Mouse (Mus musculus) kidney, embryonic 14.5 days (tissue): Measurements from ENCODE around the gene Tap1. TPM values are rescaled to one million over a fixed set of nuclear protein-coding genes. Genes with fewer than 3 reads are reported as not detected.

Experiments
- ATAC-seq: fragments of 200-750 bp; cut with Nextera tagmentation; 2 replicates; pipeline ENCODE4 v1.8.0; 2017; ENCODE audit warnings: moderate number of reproducible peaks, mild to moderate bottlenecking, moderate TSS enrichment, moderate library complexity; ENCODE audit not compliant: low FRiP score, low TSS enrichment
- H3K27ac ChIP-seq: fragments of 300-500 bp; sonication (generic); 2 replicates; pipeline ENCODE4 v1.5.1; 2014; ENCODE audit warnings: low read depth, mild to moderate bottlenecking, low read length, moderate library complexity, mixed read lengths
- H3K27me3 ChIP-seq: fragments of 300-500 bp; sonication (generic); 2 replicates; pipeline ENCODE4 v1.6.1; 2014; ENCODE audit warnings: mild to moderate bottlenecking, low read length; ENCODE audit not compliant: control insufficient read depth, insufficient read depth
- H3K36me3 ChIP-seq: fragments of 300-500 bp; sonication (generic); 2 replicates; pipeline ENCODE4 v1.6.1; 2014; ENCODE audit warnings: low read length, mixed read lengths; ENCODE audit not compliant: control insufficient read depth, insufficient read depth
- H3K4me1 ChIP-seq: fragments of 300-500 bp; sonication (generic); 2 replicates; pipeline ENCODE4 v1.6.1; 2014; ENCODE audit warnings: low read length, mixed read lengths; ENCODE audit not compliant: control insufficient read depth, insufficient read depth
- H3K4me2 ChIP-seq: fragments of 300-500 bp; sonication (generic); replicated peaks from 2 replicates; pipeline ENCODE4 v1.6.1; 2014; ENCODE audit warnings: low read depth, mild to moderate bottlenecking, low read length
- H3K4me3 ChIP-seq: fragments of 300-500 bp; sonication (generic); 2 replicates; pipeline ENCODE4 v1.5.1; 2014; ENCODE audit warnings: mild to moderate bottlenecking, low read length
- H3K9ac ChIP-seq: fragments of 300-500 bp; sonication (generic); 2 replicates; pipeline ENCODE4 v1.6.1; 2014; ENCODE audit warnings: low read depth, mild to moderate bottlenecking, low read length, moderate library complexity
- H3K9me3 ChIP-seq: fragments of 300-500 bp; sonication (generic); 2 replicates; pipeline ENCODE4 v1.6.1; 2016; ENCODE audit warnings: low read length; ENCODE audit not compliant: control insufficient read depth
- WGBS: fragments of 180-500 bp; shearing (Covaris S2); extraction: QIAGEN DNeasy Blood & Tissue Kit; methylation state at CpG from one replicate; pipeline ENCODE4 v1.1.7; 2014; 5-methylcytosine and 5-hydroxymethylcytosine counted together
- polyA plus RNA-seq: library from polyadenylated mRNA; unstranded; fragments of >200 nt; fragmentation: Nextera tagmentation; extraction: Ambion mirVana; gene quantifications from 2 replicates; pipeline ENCODE4 v1.2.1, GENCODE M21; 2014

Tap1 gene
- polyA plus RNA-seq, 1 experiment from 2014 or later = 2.9 TPM

GRCm38 (mm10) chr17:34205746-34206176 lies 18.4 kb downstream of the Tap1 start:
- Histone ChIP-seq H3K27me3 (peaks cover 35% of the 10 kb centered on the region), H3K9me3 (peaks cover 4% of the 10 kb centered on the region; the same call in 1 of the 2 replicates), H3K4me1 (no peaks in the 10 kb centered on the region), H3K4me2 (no peak overlapping the region), H3K36me3 (no peaks in the 10 kb centered on the region), H3K4me3 (peak overlapping the region; percentile 63; the same call in 1 of the 2 replicates), H3K9ac (no peak overlapping the region), H3K27ac (no peak overlapping the region)
- no peak for ATAC-seq
- WGBS = 28% methylated on average over 9 of the region's 9 CpGs

- Histone ChIP-seq H3K4me1 (no peaks in the 10 kb centered on the region), H3K9ac (no peak overlapping the region), H3K9me3 (peaks cover 4% of the 10 kb centered on the region; the same call in 1 of the 2 replicates), H3K4me2 (no peak overlapping the region), H3K36me3 (no peaks in the 10 kb centered on the region), H3K27me3 (peaks cover 41% of the 10 kb centered on the region), H3K4me3 (no peak overlapping the region), H3K27ac (no peak overlapping the region)
- no peak for ATAC-seq
- WGBS = 86% methylated on average over 5 of the region's 5 CpGs
These were observed 19.4 kb downstream of the Tap1 start for GRCm38 (mm10) chr17:34206731-34207130.

- H3K4me2 ChIP-seq = no peak overlapping the region
- 60% methylated on average over 3 of the region's 3 CpGs for WGBS
- no peaks in the 10 kb centered on the region for H3K4me1 ChIP-seq
- H3K36me3 ChIP-seq = no peaks in the 10 kb centered on the region
- peaks cover 47% of the 10 kb centered on the region for H3K27me3 ChIP-seq
- ATAC-seq = no peak
- H3K27ac ChIP-seq = no peak overlapping the region
- peaks cover 4% of the 10 kb centered on the region; the same call in 1 of the 2 replicates for H3K9me3 ChIP-seq
- no peak overlapping the region for H3K9ac ChIP-seq
- H3K4me3 ChIP-seq = no peak overlapping the region
These were observed 20.1 kb downstream of the Tap1 start for GRCm38 (mm10) chr17:34207456-34207855.

GRCm38 (mm10) chr17:34207866-34208265 lies 20.5 kb downstream of the Tap1 start:
- Histone ChIP-seq H3K4me3 (no peak overlapping the region), H3K4me1 (no peaks in the 10 kb centered on the region), H3K27me3 (peaks cover 51% of the 10 kb centered on the region), H3K9me3 (peaks cover 4% of the 10 kb centered on the region; the same call in 1 of the 2 replicates), H3K9ac (no peak overlapping the region), H3K27ac (no peak overlapping the region), H3K4me2 (no peak overlapping the region), H3K36me3 (no peaks in the 10 kb centered on the region)
- ATAC-seq = no peak
- 89% methylated on average over 9 of the region's 9 CpGs for WGBS

GRCm38 (mm10) chr17:34208421-34208820 lies 21.1 kb downstream of the Tap1 start:
- Histone ChIP-seq H3K9ac (no peak overlapping the region), H3K4me2 (no peak overlapping the region), H3K27me3 (peaks cover 53% of the 10 kb centered on the region), H3K4me1 (no peaks in the 10 kb centered on the region), H3K9me3 (peaks cover 4% of the 10 kb centered on the region; the same call in 1 of the 2 replicates), H3K27ac (no peak overlapping the region), H3K4me3 (no peak overlapping the region), H3K36me3 (no peaks in the 10 kb centered on the region)
- no peak for ATAC-seq
- 23% methylated on average over 10 of the region's 10 CpGs for WGBS

GRCm38 (mm10) chr17:34209680-34210079 lies 22.3 kb downstream of the Tap1 start:
- WGBS = 45% methylated on average over 3 of the region's 3 CpGs
- Histone ChIP-seq H3K9me3 (peaks cover 4% of the 10 kb centered on the region; the same call in 1 of the 2 replicates), H3K4me1 (no peaks in the 10 kb centered on the region), H3K4me3 (no peak overlapping the region), H3K9ac (no peak overlapping the region), H3K4me2 (no peak overlapping the region), H3K36me3 (no peaks in the 10 kb centered on the region), H3K27me3 (peaks cover 62% of the 10 kb centered on the region), H3K27ac (no peak overlapping the region)
- ATAC-seq = no peak

GRCm38 (mm10) chr17:34210599-34210998 lies 23.2 kb downstream of the Tap1 start:
- peaks cover 4% of the 10 kb centered on the region; the same call in 1 of the 2 replicates for H3K9me3 ChIP-seq
- WGBS = 77% methylated on average over 3 of the region's 3 CpGs
- no peak for ATAC-seq
- no peaks in the 10 kb centered on the region for H3K4me1 ChIP-seq
- H3K4me3 ChIP-seq = no peak overlapping the region
- H3K9ac ChIP-seq = no peak overlapping the region
- no peaks in the 10 kb centered on the region for H3K36me3 ChIP-seq
- H3K27ac ChIP-seq = no peak overlapping the region
- H3K4me2 ChIP-seq = no peak overlapping the region
- H3K27me3 ChIP-seq = peaks cover 53% of the 10 kb centered on the region

GRCm38 (mm10) chr17:34211746-34212365 lies 24.5 kb downstream of the Tap1 start:
- Histone ChIP-seq H3K4me3 (no peak overlapping the region), H3K4me2 (no peak overlapping the region), H3K27me3 (peaks cover 47% of the 10 kb centered on the region), H3K36me3 (no peaks in the 10 kb centered on the region), H3K9ac (no peak overlapping the region), H3K4me1 (no peaks in the 10 kb centered on the region), H3K27ac (no peak overlapping the region), H3K9me3 (peaks cover 4% of the 10 kb centered on the region; the same call in 1 of the 2 replicates)
- ATAC-seq = no peak
- 19% methylated on average over 23 of the region's 23 CpGs for WGBS

- peaks cover 46% of the 10 kb centered on the region for H3K27me3 ChIP-seq
These were observed 26.6 kb downstream of the Tap1 start for GRCm38 (mm10) chr17:34213936-34214335.

More at GRCm38 (mm10) chr17:34213936-34214335, 26.6 kb downstream of the Tap1 start:
- ATAC-seq = no peak
- no peaks in the 10 kb centered on the region for H3K4me1 ChIP-seq
- no peaks in the 10 kb centered on the region for H3K36me3 ChIP-seq
- H3K9me3 ChIP-seq = peaks cover 4% of the 10 kb centered on the region; the same call in 1 of the 2 replicates
- H3K4me3 ChIP-seq = no peak overlapping the region
- 42% methylated on average over 21 of the region's 21 CpGs for WGBS
- H3K4me2 ChIP-seq = no peak overlapping the region; the same call in 1 of the 2 replicates
- no peak overlapping the region for H3K27ac ChIP-seq
- H3K9ac ChIP-seq = no peak overlapping the region
